Mouse (Mus musculus) ovary, postnatal 14 days (tissue): Measurements from ENCODE around the gene G6pc.
"Not testable (repeated sequence)": the region's sequence is repeated elsewhere in the genome, so short reads cannot be mapped to it uniquely, and the experiment has no call there.

ENCODE experiments used
- DNase-seq: peaks from one replicate; pipeline ENCODE4 v3.0.0; 2022; ENCODE audit warnings: low spot score

Gene G6pc

GRCm38 (mm10) chr11:101357505-101358182 lies 9.7 kb upstream of the G6pc start:
- no peak for DNase-seq

- DNase-seq = no peak
These were observed 7.6 kb upstream of the G6pc start for GRCm38 (mm10) chr11:101359776-101360175.

- DNase-seq = no peak
These were observed 6.7 kb upstream of the G6pc start for GRCm38 (mm10) chr11:101360651-101361113.

DNA sequence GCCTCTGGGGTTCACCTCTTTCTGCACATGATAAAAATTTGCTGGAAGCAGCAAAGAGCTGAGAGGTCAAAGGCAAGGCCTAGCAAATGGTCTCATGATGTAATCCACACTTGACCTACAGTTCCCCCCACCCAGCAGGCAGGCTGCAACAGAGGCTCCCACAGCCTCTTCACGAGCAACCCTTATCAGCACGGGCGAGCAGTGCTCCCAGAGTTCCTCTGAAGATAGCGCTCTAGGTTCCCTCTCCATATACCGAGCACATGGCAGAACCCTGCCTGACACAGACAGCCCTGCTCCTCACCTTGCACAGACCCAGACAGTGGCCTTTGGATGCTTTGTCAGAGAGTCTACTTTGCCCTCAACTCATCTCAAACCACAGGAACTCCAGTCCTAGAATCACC lies 2.8 kb upstream of the G6pc start:
- no peak for DNase-seq

DNA sequence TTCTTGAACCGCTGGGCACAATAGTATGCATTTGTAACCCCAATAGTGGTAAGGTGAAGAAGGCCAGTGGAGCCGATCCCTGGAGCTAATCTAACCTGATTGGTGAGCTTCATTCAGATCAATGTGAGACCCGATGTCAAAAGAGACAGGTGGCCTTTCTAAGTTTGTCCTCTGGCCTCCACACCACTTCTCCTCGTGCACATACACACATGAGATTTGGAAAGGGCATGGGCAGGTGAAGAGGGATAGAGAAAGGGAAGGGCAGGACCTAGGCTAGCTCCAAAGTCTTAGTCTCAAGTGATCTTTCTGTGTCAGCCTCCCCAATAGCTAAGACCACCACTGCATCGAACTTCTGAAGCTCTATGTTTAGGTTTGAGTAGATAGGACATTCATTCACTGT lies 2.8 kb downstream of the G6pc start:
- DNase-seq = no peak

- no peak for DNase-seq
These were observed 7.1 kb downstream of the G6pc start for GRCm38 (mm10) chr11:101374421-101374938.

GRCm38 (mm10) chr11:101378196-101378595 lies 10.8 kb downstream of the G6pc start:
- not testable (repeated sequence) for DNase-seq

- no peak for DNase-seq
These were observed 11.6 kb downstream of the G6pc start for GRCm38 (mm10) chr11:101378926-101379325.

- no peak for DNase-seq
These were observed 14.5 kb downstream of the G6pc start for GRCm38 (mm10) chr11:101381817-101382216.

GRCm38 (mm10) chr11:101395110-101395509 lies 27.7 kb downstream of the G6pc start:
- peak; percentile 74 for DNase-seq

DNA sequence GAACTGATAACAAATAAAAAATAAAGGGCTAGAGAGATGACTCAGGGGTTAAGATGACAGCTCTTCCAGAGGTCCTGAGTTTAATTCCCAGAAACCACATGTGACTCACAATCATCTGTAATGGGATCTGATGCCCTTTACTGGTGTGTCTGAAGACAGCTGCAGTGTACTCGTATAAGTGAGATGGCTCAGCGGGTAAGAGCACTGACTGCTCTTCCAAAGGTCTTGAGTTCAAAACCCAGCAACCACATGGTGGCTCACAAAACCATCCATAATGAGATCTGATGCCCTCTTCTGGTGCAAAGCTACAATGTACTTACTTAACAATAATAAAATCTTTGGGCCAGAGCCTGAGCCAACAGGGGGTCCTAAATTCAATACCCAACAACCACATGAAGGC lies 47.9 kb downstream of the G6pc start:
- DNase-seq = no peak

DNA sequence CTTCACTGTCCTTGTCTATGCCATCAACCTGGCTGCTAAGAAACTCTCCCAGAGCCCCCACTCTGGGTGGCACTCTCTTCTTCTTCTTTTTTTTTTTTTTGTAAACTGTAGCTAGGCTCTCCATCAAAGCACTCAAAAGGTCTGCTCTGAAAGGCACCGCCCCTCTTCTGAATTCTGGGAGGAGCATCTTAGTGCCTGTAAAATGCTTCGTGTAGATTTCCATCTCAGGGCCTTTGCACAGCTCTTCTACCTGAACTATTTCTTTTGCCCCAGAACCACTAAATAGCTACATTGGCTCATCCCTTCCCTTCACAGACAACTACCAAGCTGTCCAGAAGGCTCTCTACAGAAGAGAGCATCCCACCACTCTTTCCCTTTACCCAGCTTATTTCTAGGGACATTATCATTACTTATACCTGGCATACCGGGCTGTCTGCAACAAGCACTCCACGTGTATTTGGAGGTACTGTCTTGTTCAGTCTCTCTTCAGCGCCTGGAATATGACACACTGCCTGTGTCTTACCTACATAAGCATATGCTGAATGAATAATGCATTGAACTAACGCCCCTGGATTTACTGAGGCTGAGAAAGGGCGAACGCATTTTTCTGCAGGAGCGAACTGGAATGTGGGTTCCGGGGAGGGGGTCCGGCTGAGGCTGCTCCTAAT lies 49.2 kb downstream of the G6pc start:
- DNase-seq = no peak

DNA sequence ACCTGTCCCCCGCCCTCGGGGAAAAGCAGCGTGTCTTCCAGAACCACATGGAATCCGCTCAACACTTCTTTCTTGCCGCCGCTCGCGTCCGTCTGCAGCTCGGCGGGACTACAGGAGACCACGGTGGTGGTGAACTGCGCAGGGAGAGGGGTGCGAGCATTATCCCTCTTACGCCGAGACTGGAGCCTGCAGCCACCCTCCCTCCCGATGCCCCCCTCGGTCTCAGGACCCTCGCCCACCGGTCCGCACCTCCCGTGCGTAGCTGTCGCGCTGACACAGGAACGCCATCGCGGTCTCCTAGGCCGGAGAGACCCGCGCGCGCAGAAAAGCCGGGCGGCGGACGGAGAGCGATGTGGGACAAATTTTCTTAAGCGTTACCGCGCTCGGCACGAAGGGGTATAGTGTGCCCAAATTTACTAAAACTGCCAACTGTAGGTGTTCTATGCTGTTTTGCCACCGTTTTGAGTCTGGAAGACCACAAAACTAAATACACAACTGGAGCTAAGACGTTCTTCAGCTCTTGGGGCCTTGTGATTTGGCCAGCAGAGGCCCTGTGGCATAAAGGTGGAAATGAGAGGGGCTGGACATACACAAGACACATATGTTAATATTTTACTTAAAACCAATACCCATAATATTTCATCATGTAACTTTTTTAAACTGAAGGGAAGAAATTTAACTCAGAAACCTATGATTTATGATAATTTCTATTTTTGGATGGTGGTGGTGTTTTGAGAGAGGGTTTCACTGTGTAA lies 49.9 kb downstream of the G6pc start, which contains the start of gene Aarsd1:
Gene Aarsd1, minus strand, starts transcription at position 515 of the 755 bp plus-strand sequence.
- DNase-seq = peak; percentile 88

DNA sequence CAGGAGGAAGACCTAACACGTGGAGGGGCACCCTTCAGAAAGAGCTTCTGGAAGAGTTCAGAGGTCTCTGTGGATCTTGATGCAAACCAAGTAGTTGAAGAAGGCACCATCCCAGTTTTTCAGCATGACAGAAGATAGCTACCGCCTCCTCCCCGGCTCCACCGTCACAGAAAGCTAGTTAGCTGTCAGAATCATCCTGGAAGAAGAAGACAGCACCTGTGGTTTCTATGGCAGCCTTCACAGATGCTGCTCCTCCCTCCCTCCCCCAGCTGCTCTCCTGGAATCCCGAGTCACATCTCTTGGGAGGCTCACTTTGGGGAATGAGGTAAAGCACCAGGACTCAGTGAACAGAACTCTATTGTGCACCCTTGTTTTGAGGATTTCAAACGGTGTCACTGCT lies 51.6 kb downstream of the G6pc start:
- DNase-seq = no peak

GRCm38 (mm10) chr11:101419610-101420009 lies 52.2 kb downstream of the G6pc start:
- no peak for DNase-seq

GRCm38 (mm10) chr11:101420148-101420547 lies 52.8 kb downstream of the G6pc start:
- no peak for DNase-seq

- DNase-seq = peak; percentile 17
These were observed 56.9 kb downstream of the G6pc start, which contains the start of gene Gm27029 for GRCm38 (mm10) chr11:101424105-101424851. Gm27029 (minus strand) TSS chr11:101424796.

- DNase-seq = peak; percentile 100
These were observed 57.8 kb downstream of the G6pc start, which contains the start of the genes Rundc1 and Ptges3l for GRCm38 (mm10) chr11:101424925-101425813. Rundc1 (plus strand) TSS chr11:101425085. Ptges3l (minus strand) TSS chr11:101425333.

DNA sequence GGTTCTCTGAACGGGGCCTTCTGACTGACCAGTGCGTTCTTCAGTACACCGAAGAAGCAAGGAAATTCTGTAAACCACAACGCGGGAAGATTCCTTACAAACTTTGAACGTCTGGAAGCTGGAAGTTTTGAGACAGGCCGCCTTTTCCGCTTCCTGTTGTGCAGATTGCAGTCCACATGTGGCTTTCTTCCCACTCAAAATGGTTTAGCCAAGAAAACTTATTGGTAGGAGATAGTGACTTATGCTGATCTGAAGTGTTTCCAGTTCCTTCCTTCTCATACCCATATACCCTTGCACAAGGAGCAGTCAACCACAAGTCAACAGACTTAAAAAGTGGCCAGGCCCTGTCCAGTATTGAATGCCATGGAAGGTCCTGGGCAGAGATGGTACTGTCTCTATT lies 58.8 kb downstream of the G6pc start:
- no peak for DNase-seq
